19 mouse cellular contexts compared by ENCODE assay signal in genomic region chr4:140324971-140325676, GRCm38 (mm10).
DNase-seq lines count a peak whose midpoint lies in the region; ATAC-seq and TF ChIP-seq lines count a peak whose summit lies in the region.
"Had no signal": no experiment of that assay in that cellular context is flagged by ENCODE, and none has a peak within 500 bp of the region (broad histone marks: within the 10 kb centered on the region; RNA-seq: fewer than 3 reads in every experiment).

No protein-coding gene starts in this region.

- H3K4me1 ChIP-seq in lung, postnatal 0 days (ENCODE audit: insufficient read depth, low read depth, low read length): no peaks in the 10 kb centered on the region
- H3K4me1 ChIP-seq: embryonic facial prominence, embryonic 10.5 days had no signal

- WGBS in lung, postnatal 0 days: 81% methylated on average over 8 of the region's 8 CpGs

- no peak overlapping the region for H3K4me2 ChIP-seq in lung, postnatal 0 days (replicated peaks; ENCODE audit: low read depth, low read length)
- H3K4me2 ChIP-seq: forebrain, embryonic 13.5 days; hindbrain, embryonic 12.5 days had no signal

- H3K27me3 ChIP-seq in lung, postnatal 0 days (replicated peaks; ENCODE audit: insufficient read depth, low read length): no peaks in the 10 kb centered on the region
- H3K27me3 ChIP-seq: hindbrain, embryonic 12.5 days had no signal

- H3K9me3 ChIP-seq in lung, postnatal 0 days (ENCODE audit: low read length): no peaks in the 10 kb centered on the region

- no peak for ATAC-seq in lung, postnatal 0 days
- ATAC-seq: forebrain, embryonic 13.5 days; hindbrain, embryonic 16.5 days; inflammation-experienced regulatory T-cells, adult 6 months; intestine, postnatal 0 days had no signal

- no peaks in the 10 kb centered on the region for H3K36me3 ChIP-seq in lung, postnatal 0 days (ENCODE audit: insufficient read depth, low read length)
- H3K36me3 ChIP-seq: embryonic facial prominence, embryonic 10.5 days; hindbrain, embryonic 12.5 days had no signal

- no peak for TF ChIP-seq CTCF in lung, postnatal 0 days (IDR thresholded peaks at IDR 0.05)

- H3K4me3 ChIP-seq in lung, postnatal 0 days (ENCODE audit: low read depth, low read length): no peak overlapping the region
- H3K4me3 ChIP-seq: embryonic facial prominence, embryonic 10.5 days; forebrain, embryonic 13.5 days; hindbrain, embryonic 12.5 days had no signal

- DNase-seq in brain, adult 2 months (ENCODE audit: low read depth, low spot score): peak; percentile 43
- DNase-seq in cerebellum, adult 11-12 months: peak; percentile 64
- DNase-seq in cerebellum, adult 9-10 months: peak; percentile 55
- peak; percentile 62 to 66 for DNase-seq in cerebellum, postnatal 25 days
- DNase-seq in retina, embryonic 14.5 days (ENCODE audit: low spot score): no peak
- no peak for DNase-seq in lung, postnatal 0 days (ENCODE audit: low spot score)
- DNase-seq in right cerebral cortex, postnatal 25 days: no peak
- DNase-seq: adrenal gland, adult 2 months; adrenal gland, postnatal 25 days; gastrocnemius, postnatal 36 days; heart, adult 11 months; heart, postnatal 10 days; heart, postnatal 4 days had no signal

- H3K27ac ChIP-seq in lung, postnatal 0 days (ENCODE audit: low read length): no peak overlapping the region
- H3K27ac ChIP-seq: embryonic facial prominence, embryonic 10.5 days; forebrain, embryonic 13.5 days; hindbrain, embryonic 12.5 days had no signal

- TF ChIP-seq EP300 in lung, postnatal 0 days (IDR thresholded peaks at IDR 0.05): no peak

- no peak overlapping the region for H3K9ac ChIP-seq in lung, postnatal 0 days (replicated peaks; ENCODE audit: low read depth)
- H3K9ac ChIP-seq: forebrain, embryonic 13.5 days; hindbrain, embryonic 12.5 days had no signal

Comparison
In these comparisons a context has a peak if more than half of its experiments do, and no peak if none do; other contexts are left out.
1. DNase-seq: peak in brain, adult 2 months (single experiment), cerebellum, adult 11-12 months (single experiment), cerebellum, adult 9-10 months (single experiment) and cerebellum, postnatal 25 days (2 of 2); none in retina, embryonic 14.5 days (single experiment), lung, postnatal 0 days (single experiment) and right cerebral cortex, postnatal 25 days (single experiment).